Mouse (Mus musculus): ENCODE results near the gene Gm10645. TPM values are rescaled to one million over a fixed set of nuclear protein-coding genes. Genes with fewer than 3 reads are reported as not detected.

Gene Gm10645
- polyA plus RNA-seq, 1 experiment from 2014 or later = 0.72 TPM

DNA sequence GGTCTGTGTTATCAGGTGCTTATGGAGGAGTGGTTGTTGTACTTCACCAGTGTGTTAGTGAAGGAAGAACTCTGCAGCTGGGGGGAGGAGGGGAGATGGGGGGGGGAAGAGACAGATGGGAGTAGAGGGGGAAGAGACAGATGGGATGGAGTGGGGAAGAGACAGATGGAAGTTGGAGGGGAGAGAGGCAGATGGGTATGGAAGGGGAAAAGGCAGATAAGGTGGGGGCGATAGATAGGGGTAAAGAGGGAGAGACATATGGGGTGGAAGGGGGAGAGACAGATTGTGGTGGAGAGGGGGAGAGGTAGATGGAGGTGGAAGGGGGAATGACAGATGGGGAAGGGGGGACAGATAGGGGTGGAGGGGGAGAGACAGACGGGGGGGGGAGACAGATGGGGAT, 10.8 kb upstream of the Gm10645 start:
- no peak overlapping the region for H3K4me2 ChIP-seq
- ATAC-seq (replicated peaks; ENCODE audit: insufficient number of reproducible peaks, low FRiP score, low TSS enrichment) = no peak; the same call in 1 of the 2 replicates
- no peak overlapping the region for H3K9ac ChIP-seq (ENCODE audit: low read depth, low read length)
- 23% methylated on average over 2 of the region's 2 CpGs for WGBS (ENCODE audit: insufficient replicate concordance)
- no peaks in the 10 kb centered on the region for H3K36me3 ChIP-seq (ENCODE audit: control insufficient read depth, insufficient read depth, low read length)
- H3K27me3 ChIP-seq (ENCODE audit: control insufficient read depth, insufficient read depth, low read length) = no peaks in the 10 kb centered on the region
- no peaks in the 10 kb centered on the region for H3K9me3 ChIP-seq (replicated peaks; ENCODE audit: control insufficient read depth, low read length)
- H3K4me1 ChIP-seq (ENCODE audit: control insufficient read depth, insufficient read depth, low read length) = peaks cover 12% of the 10 kb centered on the region
- no peak overlapping the region for H3K4me3 ChIP-seq (ENCODE audit: low read depth, low read length)
- no peak overlapping the region for H3K27ac ChIP-seq (ENCODE audit: low read depth, low read length)

DNA sequence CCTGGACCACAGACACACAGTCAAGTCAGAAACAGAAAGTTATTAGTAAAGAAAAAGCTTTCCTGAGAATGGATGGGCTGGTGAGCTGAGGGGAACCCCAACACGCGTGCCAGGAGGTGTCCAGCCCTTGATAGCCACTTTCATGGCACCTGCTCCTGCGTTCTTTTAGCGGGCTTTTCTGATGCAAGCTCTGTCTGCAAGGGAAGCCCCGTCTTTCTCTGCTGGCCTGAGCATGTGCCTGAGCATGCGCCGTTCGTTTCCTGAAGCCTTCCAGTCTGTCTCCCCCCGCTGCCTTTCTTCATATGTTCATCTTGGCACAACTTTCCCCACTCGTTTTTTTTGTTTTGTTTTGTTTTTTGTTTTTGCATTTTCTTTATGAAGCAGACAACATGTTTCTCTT, 9.7 kb upstream of the Gm10645 start:
- Histone ChIP-seq H3K9me3 (replicated peaks; ENCODE audit: control insufficient read depth, low read length) (no peaks in the 10 kb centered on the region), H3K4me2 (no peak overlapping the region), H3K4me3 (ENCODE audit: low read depth, low read length) (no peak overlapping the region), H3K4me1 (ENCODE audit: control insufficient read depth, insufficient read depth, low read length) (peaks cover 12% of the 10 kb centered on the region), H3K36me3 (ENCODE audit: control insufficient read depth, insufficient read depth, low read length) (no peaks in the 10 kb centered on the region), H3K9ac (ENCODE audit: low read depth, low read length) (no peak overlapping the region), H3K27me3 (ENCODE audit: control insufficient read depth, insufficient read depth, low read length) (no peaks in the 10 kb centered on the region), H3K27ac (ENCODE audit: low read depth, low read length) (no peak overlapping the region)
- no peak for ATAC-seq (replicated peaks; ENCODE audit: insufficient number of reproducible peaks, low FRiP score, low TSS enrichment)
- 70% methylated on average over 10 of the region's 10 CpGs for WGBS (ENCODE audit: insufficient replicate concordance)

DNA sequence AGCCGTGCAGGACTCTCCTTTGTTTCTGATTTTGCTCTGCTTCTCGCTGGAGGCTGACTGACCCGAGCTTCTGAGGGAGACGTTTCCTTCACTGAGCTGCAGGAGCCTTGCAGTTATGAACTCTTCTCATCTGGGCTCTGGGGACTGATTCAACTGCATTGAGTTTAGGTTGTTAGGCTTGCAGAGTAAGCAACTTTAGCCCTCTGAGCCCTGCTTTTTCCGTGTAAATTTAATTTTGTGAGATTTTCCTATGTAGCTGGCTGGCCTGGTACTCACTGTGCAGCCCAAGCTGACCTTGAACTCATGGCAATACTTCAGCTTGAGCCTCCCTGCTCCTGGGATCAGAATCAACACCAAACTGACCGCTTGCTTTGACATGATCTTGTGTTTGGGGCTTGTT, 4.9 kb upstream of the Gm10645 start:
- Histone ChIP-seq H3K36me3 (ENCODE audit: control insufficient read depth, insufficient read depth, low read length) (no peaks in the 10 kb centered on the region), H3K27ac (ENCODE audit: low read depth, low read length) (no peak overlapping the region), H3K9ac (ENCODE audit: low read depth, low read length) (no peak overlapping the region), H3K9me3 (replicated peaks; ENCODE audit: control insufficient read depth, low read length) (no peaks in the 10 kb centered on the region), H3K4me3 (ENCODE audit: low read depth, low read length) (no peak overlapping the region), H3K4me1 (ENCODE audit: control insufficient read depth, insufficient read depth, low read length) (no peaks in the 10 kb centered on the region), H3K27me3 (ENCODE audit: control insufficient read depth, insufficient read depth, low read length) (no peaks in the 10 kb centered on the region; the same call in 1 of the 2 replicates), H3K4me2 (no peak overlapping the region)
- whole genome bisulfite sequencing (ENCODE audit: insufficient replicate concordance) = 58% methylated on average over 6 of the region's 6 CpGs
- ATAC-seq (replicated peaks; ENCODE audit: insufficient number of reproducible peaks, low FRiP score, low TSS enrichment) = no peak

DNA sequence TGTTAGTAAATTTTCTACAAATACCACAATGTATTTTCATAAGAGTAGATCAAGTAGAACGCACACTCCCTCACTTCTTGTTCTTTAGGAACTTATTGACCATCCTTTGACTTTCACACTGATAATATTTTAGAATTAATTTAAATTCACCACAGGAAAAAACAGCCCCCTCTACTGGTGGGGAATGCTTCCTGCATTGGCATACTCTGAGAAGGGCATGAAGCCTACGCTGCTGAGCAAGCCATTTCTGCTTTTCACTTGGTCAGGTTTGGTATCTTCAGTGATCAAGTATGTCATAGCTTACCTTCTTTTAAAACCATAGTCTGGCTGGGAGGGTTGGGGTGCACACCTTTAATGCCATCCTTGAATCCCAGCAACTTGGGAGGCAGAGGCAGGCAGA, 3.7 kb upstream of the Gm10645 start:
- Histone ChIP-seq H3K27me3 (ENCODE audit: control insufficient read depth, insufficient read depth, low read length) (peaks cover 2% of the 10 kb centered on the region; the same call in 1 of the 2 replicates), H3K36me3 (ENCODE audit: control insufficient read depth, insufficient read depth, low read length) (no peaks in the 10 kb centered on the region), H3K27ac (ENCODE audit: low read depth, low read length) (no peak overlapping the region), H3K9me3 (replicated peaks; ENCODE audit: control insufficient read depth, low read length) (no peaks in the 10 kb centered on the region), H3K9ac (ENCODE audit: low read depth, low read length) (no peak overlapping the region), H3K4me2 (no peak overlapping the region), H3K4me3 (ENCODE audit: low read depth, low read length) (no peak overlapping the region), H3K4me1 (ENCODE audit: control insufficient read depth, insufficient read depth, low read length) (peaks cover 4% of the 10 kb centered on the region; the same call in 1 of the 2 replicates)
- WGBS (ENCODE audit: insufficient replicate concordance) = 88% methylated on average over 2 of the region's 2 CpGs
- ATAC-seq (replicated peaks; ENCODE audit: insufficient number of reproducible peaks, low FRiP score, low TSS enrichment) = no peak

DNA sequence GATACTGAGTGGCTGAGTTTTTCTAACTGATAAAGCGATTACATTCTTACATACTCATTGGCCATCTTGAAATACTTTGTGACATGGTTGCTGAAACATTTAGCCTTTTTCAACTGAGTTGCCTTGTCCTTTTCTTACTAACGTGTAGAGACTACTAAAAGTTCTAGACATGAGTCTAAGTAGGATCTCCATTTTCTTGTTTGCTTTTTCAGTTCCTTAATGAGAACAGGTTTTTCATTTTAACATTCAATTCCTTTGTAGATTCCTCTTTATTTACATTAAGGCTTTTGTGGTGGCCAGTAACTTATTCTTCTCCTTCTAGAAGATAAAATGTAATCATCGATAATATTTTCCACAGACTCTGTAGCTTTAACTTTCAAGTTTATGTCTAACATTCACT, 3.2 kb upstream of the Gm10645 start:
- no peaks in the 10 kb centered on the region for H3K9me3 ChIP-seq (replicated peaks; ENCODE audit: control insufficient read depth, low read length)
- H3K27me3 ChIP-seq (ENCODE audit: control insufficient read depth, insufficient read depth, low read length) = peaks cover 2% of the 10 kb centered on the region; the same call in 1 of the 2 replicates
- 80% methylated on average over 3 of the region's 3 CpGs for WGBS (ENCODE audit: insufficient replicate concordance)
- H3K9ac ChIP-seq (ENCODE audit: low read depth, low read length) = no peak overlapping the region
- H3K4me3 ChIP-seq (ENCODE audit: low read depth, low read length) = no peak overlapping the region
- peaks cover 4% of the 10 kb centered on the region; the same call in 1 of the 2 replicates for H3K4me1 ChIP-seq (ENCODE audit: control insufficient read depth, insufficient read depth, low read length)
- no peak overlapping the region for H3K27ac ChIP-seq (ENCODE audit: low read depth, low read length)
- H3K4me2 ChIP-seq = no peak overlapping the region
- ATAC-seq (replicated peaks; ENCODE audit: insufficient number of reproducible peaks, low FRiP score, low TSS enrichment) = no peak
- H3K36me3 ChIP-seq (ENCODE audit: control insufficient read depth, insufficient read depth, low read length) = no peaks in the 10 kb centered on the region

DNA sequence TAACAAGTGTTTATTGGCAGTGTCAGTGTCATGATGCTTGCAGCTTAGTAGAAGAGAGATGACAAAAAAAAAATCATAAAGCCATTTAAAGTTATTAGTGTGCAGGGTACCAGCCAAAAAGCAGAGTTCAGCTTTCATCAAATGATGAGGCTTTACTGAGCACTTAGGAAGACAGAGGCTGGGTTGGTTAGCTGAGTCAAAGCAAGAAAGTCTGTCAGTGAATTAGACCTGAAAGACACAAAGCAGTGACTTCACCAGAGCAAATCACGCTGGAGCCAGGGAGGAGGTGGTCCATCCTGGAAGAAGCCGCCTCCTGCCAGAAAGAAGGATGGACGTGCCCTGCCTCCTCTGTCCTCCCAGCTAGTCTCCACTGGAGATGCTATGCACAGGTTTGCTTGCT, 2.0 kb upstream of the Gm10645 start:
- Histone ChIP-seq H3K36me3 (ENCODE audit: control insufficient read depth, insufficient read depth, low read length) (no peaks in the 10 kb centered on the region), H3K9ac (ENCODE audit: low read depth, low read length) (no peak overlapping the region), H3K4me3 (ENCODE audit: low read depth, low read length) (no peak overlapping the region), H3K27ac (ENCODE audit: low read depth, low read length) (no peak overlapping the region), H3K4me2 (no peak overlapping the region), H3K27me3 (ENCODE audit: control insufficient read depth, insufficient read depth, low read length) (peaks cover 4% of the 10 kb centered on the region; the same call in 1 of the 2 replicates), H3K9me3 (replicated peaks; ENCODE audit: control insufficient read depth, low read length) (no peaks in the 10 kb centered on the region), H3K4me1 (ENCODE audit: control insufficient read depth, insufficient read depth, low read length) (peaks cover 4% of the 10 kb centered on the region; the same call in 1 of the 2 replicates)
- no peak for ATAC-seq (replicated peaks; ENCODE audit: insufficient number of reproducible peaks, low FRiP score, low TSS enrichment)
- WGBS (ENCODE audit: insufficient replicate concordance) = 45% methylated on average over 3 of the region's 3 CpGs

DNA sequence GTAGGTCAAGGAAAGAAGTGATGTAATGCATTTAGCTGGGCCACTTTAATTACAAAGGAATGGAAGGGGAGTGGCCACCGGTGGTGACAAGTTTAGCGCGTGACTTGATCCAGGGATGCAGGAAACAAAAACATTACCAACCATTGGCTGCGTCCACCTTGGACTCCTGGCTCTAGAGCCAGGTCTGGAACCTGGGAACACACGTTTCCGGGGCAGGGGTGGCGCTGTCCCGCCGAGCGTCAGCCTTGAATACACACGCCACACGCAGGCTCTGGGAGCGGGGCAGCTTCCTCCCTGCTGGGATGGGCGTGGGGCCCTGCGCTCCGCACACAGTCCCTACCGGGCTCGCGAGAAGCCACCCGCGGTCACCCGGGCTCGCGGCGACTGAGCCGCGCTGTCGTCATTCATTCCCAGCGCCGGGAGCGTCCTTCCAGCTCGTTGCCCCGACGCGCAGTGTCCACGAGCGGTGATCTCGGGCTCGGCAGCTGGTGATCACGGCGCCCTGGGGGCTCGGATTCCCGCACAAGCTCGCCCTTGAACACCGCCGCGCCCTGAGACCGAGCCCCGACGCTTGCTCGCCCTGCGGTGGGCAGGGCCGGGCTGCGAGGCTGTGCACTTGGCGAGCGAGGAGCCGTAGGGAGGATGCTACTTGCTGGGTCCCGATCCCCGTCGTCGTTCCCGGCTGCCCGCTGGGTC, 587 bp downstream of the Gm10645 start, which contains the start of gene Tbc1d9:
Tbc1d9 (plus strand) TSS at position 118 of the 696 bp plus-strand sequence.
- H3K27ac ChIP-seq (ENCODE audit: low read depth, low read length) = peak within 1 kb of the TSS; percentile 43
- WGBS (ENCODE audit: insufficient replicate concordance) = under 1% methylated on average over 53 of the region's 63 CpGs
- peak within 1 kb of the TSS; percentile 66 for H3K4me3 ChIP-seq (ENCODE audit: low read depth, low read length)

DNA sequence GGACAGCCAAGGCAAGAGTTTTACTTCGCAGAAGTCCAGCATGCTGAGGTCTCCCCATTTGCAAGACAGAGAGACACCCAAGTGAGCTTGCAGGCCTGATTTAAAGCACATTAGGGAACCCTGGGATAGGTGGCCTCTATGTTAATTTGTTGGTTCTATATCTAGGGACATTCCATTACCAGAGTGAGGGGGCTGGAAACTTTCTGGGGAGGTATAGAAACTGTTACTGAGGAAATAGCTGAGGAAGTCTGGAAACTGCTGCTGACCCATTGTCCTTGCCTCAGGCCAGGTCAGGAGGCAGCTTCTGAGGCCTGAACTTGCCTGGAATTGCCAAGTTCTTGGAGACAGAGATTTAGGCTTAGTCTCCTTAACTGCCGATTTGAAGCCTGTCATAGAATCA, 5.4 kb downstream of the Gm10645 start:
- H3K9ac ChIP-seq (ENCODE audit: low read depth, low read length) = no peak overlapping the region
- H3K9me3 ChIP-seq (replicated peaks; ENCODE audit: control insufficient read depth, low read length) = no peaks in the 10 kb centered on the region
- no peak overlapping the region for H3K4me2 ChIP-seq
- H3K27me3 ChIP-seq (ENCODE audit: control insufficient read depth, insufficient read depth, low read length) = 0 out of 2 replicates have a peak, but pooled peaks cover 4% of the 10 kb centered on the region
- 64% methylated on average over 2 of the region's 2 CpGs for WGBS (ENCODE audit: insufficient replicate concordance)
- peaks cover 4% of the 10 kb centered on the region; the same call in 1 of the 2 replicates for H3K4me1 ChIP-seq (ENCODE audit: control insufficient read depth, insufficient read depth, low read length)
- no peak overlapping the region for H3K27ac ChIP-seq (ENCODE audit: low read depth, low read length)
- no peak overlapping the region for H3K4me3 ChIP-seq (ENCODE audit: low read depth, low read length)
- ATAC-seq (replicated peaks; ENCODE audit: insufficient number of reproducible peaks, low FRiP score, low TSS enrichment) = no peak
- no peaks in the 10 kb centered on the region for H3K36me3 ChIP-seq (ENCODE audit: control insufficient read depth, insufficient read depth, low read length)

More for the DNA sequence above, 587 bp downstream of the Gm10645 start, which contains the start of gene Tbc1d9:
- H3K9ac ChIP-seq (ENCODE audit: low read depth, low read length) = peak within 1 kb of the TSS; percentile 78
- H3K9me3 ChIP-seq (replicated peaks; ENCODE audit: control insufficient read depth, low read length) = no peaks in the 10 kb centered on the region
- no peaks in the 10 kb centered on the region for H3K36me3 ChIP-seq (ENCODE audit: control insufficient read depth, insufficient read depth, low read length)
- peaks cover 4% of the 10 kb centered on the region; the same call in 1 of the 2 replicates for H3K4me1 ChIP-seq (ENCODE audit: control insufficient read depth, insufficient read depth, low read length)
- peak; percentile 89 for ATAC-seq (replicated peaks; ENCODE audit: insufficient number of reproducible peaks, low FRiP score, low TSS enrichment)
- H3K27me3 ChIP-seq (ENCODE audit: control insufficient read depth, insufficient read depth, low read length) = peaks cover 4% of the 10 kb centered on the region; the same call in 1 of the 2 replicates
- peak within 1 kb of the TSS; percentile 93 for H3K4me2 ChIP-seq

DNA sequence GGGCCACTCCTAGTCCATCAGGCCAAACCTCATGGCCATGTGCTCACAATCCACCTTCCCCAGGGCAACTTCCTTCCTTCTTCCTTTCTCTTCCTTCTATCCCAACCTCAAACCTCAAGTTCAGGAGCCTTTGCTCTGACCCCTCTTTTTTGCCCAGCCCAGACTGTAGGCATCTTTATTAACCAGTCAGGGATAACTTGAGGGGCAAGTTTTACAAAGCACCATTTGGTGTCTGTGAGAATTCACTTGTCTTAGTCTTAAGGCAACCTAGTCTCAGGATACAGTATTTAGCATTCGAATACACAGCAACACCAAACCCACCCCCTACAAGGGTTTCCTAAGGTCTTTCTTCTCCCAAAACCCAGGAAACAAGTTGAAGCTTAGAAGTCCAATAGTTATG, 6.4 kb downstream of the Gm10645 start:
- no peaks in the 10 kb centered on the region for H3K4me1 ChIP-seq (ENCODE audit: control insufficient read depth, insufficient read depth, low read length)
- no peak overlapping the region for H3K4me2 ChIP-seq
- WGBS (ENCODE audit: insufficient replicate concordance) = 70% methylated on average over 1 of the region's 1 CpGs
- H3K4me3 ChIP-seq (ENCODE audit: low read depth, low read length) = no peak overlapping the region
- 0 out of 2 replicates have a peak, but pooled peaks cover 2% of the 10 kb centered on the region for H3K27me3 ChIP-seq (ENCODE audit: control insufficient read depth, insufficient read depth, low read length)
- no peaks in the 10 kb centered on the region for H3K9me3 ChIP-seq (replicated peaks; ENCODE audit: control insufficient read depth, low read length)
- no peak for ATAC-seq (replicated peaks; ENCODE audit: insufficient number of reproducible peaks, low FRiP score, low TSS enrichment)
- H3K27ac ChIP-seq (ENCODE audit: low read depth, low read length) = no peak overlapping the region
- H3K36me3 ChIP-seq (ENCODE audit: control insufficient read depth, insufficient read depth, low read length) = no peaks in the 10 kb centered on the region
- no peak overlapping the region for H3K9ac ChIP-seq (ENCODE audit: low read depth, low read length)

All from heart, embryonic 11.5 days (tissue).